Mouse (Mus musculus) stomach, embryonic 15.5 days (tissue): ENCODE measurements at regions not wholly inside any gene's neighbourhood (a gene's known extent, or its start where the extent isn't known, plus 50 kb on each side); places are given as distances from the start of the nearest gene placed in this dataset.

ENCODE experiments used
- ATAC-seq: fragments of 200-750 bp; cut with Nextera tagmentation; 2 replicates; pipeline ENCODE4 v1.8.0; 2017; ENCODE audit warnings: low read depth, moderate number of reproducible peaks, moderate TSS enrichment; ENCODE audit not compliant: insufficient read depth, low FRiP score
- H3K27ac ChIP-seq: fragments of 300-500 bp; sonication (generic); 2 replicates; pipeline ENCODE4 v1.5.1; 2015; ENCODE audit warnings: mild to moderate bottlenecking, inconsistent platforms
- H3K27me3 ChIP-seq: fragments of 300-500 bp; sonication (generic); replicated peaks from 2 replicates; pipeline ENCODE4 v1.6.1; 2015; ENCODE audit warnings: inconsistent platforms
- H3K36me3 ChIP-seq: fragments of 300-500 bp; sonication (generic); 2 replicates; pipeline ENCODE4 v1.6.1; 2015; ENCODE audit warnings: inconsistent platforms
- H3K4me1 ChIP-seq: fragments of 300-500 bp; sonication (generic); 2 replicates; pipeline ENCODE4 v1.6.1; 2015; ENCODE audit warnings: inconsistent platforms
- H3K4me2 ChIP-seq: fragments of 300-500 bp; sonication (generic); 2 replicates; pipeline ENCODE4 v1.6.1; 2015; ENCODE audit warnings: mild to moderate bottlenecking, inconsistent platforms
- H3K4me3 ChIP-seq: fragments of 300-500 bp; sonication (generic); replicated peaks from 2 replicates; pipeline ENCODE4 v1.5.1; 2015; ENCODE audit warnings: inconsistent platforms
- H3K9ac ChIP-seq: fragments of 300-500 bp; sonication (generic); 2 replicates; pipeline ENCODE4 v1.6.1; 2015; ENCODE audit warnings: inconsistent platforms
- H3K9me3 ChIP-seq: fragments of 300-500 bp; sonication (generic); 2 replicates; pipeline ENCODE4 v1.6.1; 2016; ENCODE audit warnings: inconsistent platforms
- WGBS: fragments of 180-500 bp; shearing (Covaris S2); methylation state at CpG from one replicate; pipeline ENCODE4 v1.1.7; 2015; 5-methylcytosine and 5-hydroxymethylcytosine counted together

GRCm38 (mm10) chr7:113131945-113132538 lies 75.2 kb upstream of the Arntl start:
- H3K27ac ChIP-seq: no peak overlapping the region
- H3K4me2 ChIP-seq: no peak overlapping the region
- 3% methylated on average over 6 of the region's 6 CpGs for WGBS
- H3K27me3 ChIP-seq: no peaks in the 10 kb centered on the region
- H3K36me3 ChIP-seq: no peaks in the 10 kb centered on the region
- no peaks in the 10 kb centered on the region for H3K4me1 ChIP-seq
- H3K9ac ChIP-seq: no peak overlapping the region
- no peaks in the 10 kb centered on the region for H3K9me3 ChIP-seq
- no peak overlapping the region for H3K4me3 ChIP-seq
- ATAC-seq: no peak

DNA sequence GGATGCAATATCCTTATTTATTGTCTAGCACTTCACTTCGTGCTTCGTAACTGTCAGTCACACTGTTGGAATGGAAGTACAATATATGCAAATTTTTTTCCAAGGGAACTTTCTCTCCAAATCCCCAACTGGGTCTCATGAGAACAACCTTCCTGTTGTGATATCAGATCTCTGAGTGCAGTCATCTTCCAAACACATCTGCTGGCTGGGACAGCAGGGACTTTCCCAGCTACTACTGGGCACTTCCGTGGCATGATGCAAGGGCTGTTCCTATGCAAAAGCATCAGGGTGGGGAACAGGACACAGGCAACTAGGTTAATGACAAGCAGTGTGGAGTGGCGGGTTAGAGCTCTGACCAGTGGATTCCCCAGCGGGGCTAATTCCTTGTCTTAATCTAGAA lies 73.4 kb upstream of the Arntl start:
- WGBS: 76% methylated on average over 5 of the region's 5 CpGs
- no peaks in the 10 kb centered on the region for H3K9me3 ChIP-seq
- no peak overlapping the region for H3K9ac ChIP-seq
- H3K36me3 ChIP-seq: no peaks in the 10 kb centered on the region
- H3K4me3 ChIP-seq: no peak overlapping the region
- H3K4me2 ChIP-seq: no peak overlapping the region
- H3K4me1 ChIP-seq: no peaks in the 10 kb centered on the region
- no peaks in the 10 kb centered on the region for H3K27me3 ChIP-seq
- H3K27ac ChIP-seq: no peak overlapping the region
- no peak for ATAC-seq

DNA sequence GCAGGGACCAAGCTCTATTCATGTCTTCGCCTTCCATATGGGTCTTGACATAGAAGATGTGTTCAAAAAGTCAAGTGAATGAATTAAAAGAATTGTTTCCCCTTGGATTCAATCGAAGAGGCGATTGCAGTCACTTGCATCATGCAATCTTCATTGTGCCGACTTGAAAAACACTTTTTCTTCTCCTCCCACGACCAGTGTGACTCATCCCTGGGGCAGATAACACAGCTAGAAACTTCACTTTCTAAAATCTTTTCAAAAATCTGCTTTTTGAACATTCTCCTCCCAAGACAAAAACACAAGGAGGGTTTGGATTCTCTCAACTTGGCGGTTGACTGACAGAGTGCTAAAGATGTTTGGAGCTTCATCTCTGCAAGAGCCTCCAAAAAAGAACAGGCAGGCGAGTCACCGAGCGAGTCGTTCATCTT lies 67.2 kb upstream of the Arntl start:
- H3K4me3 ChIP-seq: no peak overlapping the region
- no peak overlapping the region for H3K27ac ChIP-seq
- H3K4me1 ChIP-seq: no peaks in the 10 kb centered on the region
- no peak for ATAC-seq
- H3K9me3 ChIP-seq: no peaks in the 10 kb centered on the region
- no peaks in the 10 kb centered on the region for H3K36me3 ChIP-seq
- H3K9ac ChIP-seq: no peak overlapping the region
- H3K27me3 ChIP-seq: peaks cover 5% of the 10 kb centered on the region; the same call in 1 of the 2 replicates
- H3K4me2 ChIP-seq: no peak overlapping the region
- 71% methylated on average over 10 of the region's 10 CpGs for WGBS

- no peak overlapping the region for H3K27ac ChIP-seq
- no peaks in the 10 kb centered on the region for H3K36me3 ChIP-seq
- H3K9me3 ChIP-seq: no peaks in the 10 kb centered on the region
- H3K27me3 ChIP-seq: peaks cover 5% of the 10 kb centered on the region; the same call in 1 of the 2 replicates
- H3K4me3 ChIP-seq: no peak overlapping the region
- 56% methylated on average over 10 of the region's 10 CpGs for WGBS
- ATAC-seq: no peak
- H3K4me1 ChIP-seq: no peaks in the 10 kb centered on the region
- no peak overlapping the region for H3K9ac ChIP-seq
- no peak overlapping the region for H3K4me2 ChIP-seq
Measured at GRCm38 (mm10) chr7:113141846-113142683, 65.2 kb upstream of the Arntl start.

DNA sequence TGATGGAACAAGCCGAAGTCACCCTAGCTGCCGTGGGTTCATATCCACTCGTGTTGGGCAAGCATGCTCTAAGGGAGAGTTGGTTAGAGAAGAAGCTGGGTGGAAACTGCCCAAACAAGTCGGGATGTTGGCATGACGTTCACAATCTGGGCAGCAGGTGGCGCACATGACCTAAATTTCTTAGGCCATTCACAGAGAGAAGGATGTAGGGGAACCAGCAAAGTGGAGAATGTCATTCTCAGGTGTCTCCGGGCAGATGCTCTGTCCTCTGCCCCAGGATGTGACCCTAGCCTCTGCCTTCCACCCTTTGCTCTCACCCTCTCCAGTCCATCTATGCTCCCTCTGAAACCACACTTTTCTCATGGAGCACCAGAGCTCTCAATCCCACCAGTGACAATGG lies 63.7 kb upstream of the Arntl start:
- WGBS: 7% methylated on average over 7 of the region's 7 CpGs
- Histone ChIP-seq H3K4me3 (no peak overlapping the region), H3K9me3 (no peaks in the 10 kb centered on the region), H3K27ac (no peak overlapping the region), H3K36me3 (no peaks in the 10 kb centered on the region), H3K9ac (no peak overlapping the region), H3K27me3 (peaks cover 5% of the 10 kb centered on the region; the same call in 1 of the 2 replicates), H3K4me2 (no peak overlapping the region), H3K4me1 (no peaks in the 10 kb centered on the region)
- ATAC-seq: no peak; the same call in 1 of the 2 replicates

DNA sequence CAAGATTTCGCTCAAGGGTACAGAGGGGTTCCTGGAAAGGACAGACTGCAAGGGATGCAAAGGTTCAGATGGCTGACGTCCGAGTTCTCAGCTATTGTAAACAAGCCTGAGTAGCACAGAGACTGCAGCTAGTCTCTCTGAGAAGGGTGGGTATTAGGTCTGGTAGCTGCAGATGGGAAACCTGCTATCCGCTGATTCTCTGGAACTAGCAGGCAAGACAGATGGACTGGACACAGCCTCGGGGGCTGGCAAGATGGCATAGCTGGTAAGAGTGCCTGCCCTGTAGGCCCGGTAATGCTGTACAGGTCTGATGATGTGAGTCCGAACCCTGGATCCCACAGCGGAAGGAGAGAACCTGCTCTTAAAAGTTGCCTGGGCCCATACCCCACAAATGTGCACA lies 62.2 kb upstream of the Arntl start:
- Histone ChIP-seq H3K4me2 (no peak overlapping the region), H3K27me3 (peaks cover 5% of the 10 kb centered on the region; the same call in 1 of the 2 replicates), H3K4me3 (no peak overlapping the region), H3K36me3 (no peaks in the 10 kb centered on the region), H3K27ac (no peak overlapping the region), H3K4me1 (no peaks in the 10 kb centered on the region), H3K9ac (no peak overlapping the region), H3K9me3 (no peaks in the 10 kb centered on the region)
- no peak for ATAC-seq
- WGBS: 68% methylated on average over 8 of the region's 8 CpGs

- peaks cover 2% of the 10 kb centered on the region; the same call in 1 of the 2 replicates for H3K27me3 ChIP-seq
- no peak overlapping the region for H3K9ac ChIP-seq
- no peak overlapping the region for H3K27ac ChIP-seq
- no peak overlapping the region for H3K4me2 ChIP-seq
- ATAC-seq: no peak
- WGBS: 88% methylated on average over 2 of the region's 2 CpGs
- H3K36me3 ChIP-seq: no peaks in the 10 kb centered on the region
- H3K9me3 ChIP-seq: no peaks in the 10 kb centered on the region
- no peak overlapping the region for H3K4me3 ChIP-seq
- no peaks in the 10 kb centered on the region for H3K4me1 ChIP-seq
Measured at GRCm38 (mm10) chr7:113146108-113146507, 61.2 kb upstream of the Arntl start.

GRCm38 (mm10) chr7:113146526-113146925 lies 60.7 kb upstream of the Arntl start:
- ATAC-seq: no peak
- no peaks in the 10 kb centered on the region for H3K27me3 ChIP-seq
- no peak overlapping the region for H3K9ac ChIP-seq
- H3K4me3 ChIP-seq: no peak overlapping the region
- 0 out of 2 replicates have a peak, but pooled peaks cover 2% of the 10 kb centered on the region for H3K4me1 ChIP-seq
- 86% methylated on average over 9 of the region's 9 CpGs for WGBS
- no peak overlapping the region for H3K4me2 ChIP-seq
- no peak overlapping the region for H3K27ac ChIP-seq
- H3K36me3 ChIP-seq: no peaks in the 10 kb centered on the region
- H3K9me3 ChIP-seq: no peaks in the 10 kb centered on the region

DNA sequence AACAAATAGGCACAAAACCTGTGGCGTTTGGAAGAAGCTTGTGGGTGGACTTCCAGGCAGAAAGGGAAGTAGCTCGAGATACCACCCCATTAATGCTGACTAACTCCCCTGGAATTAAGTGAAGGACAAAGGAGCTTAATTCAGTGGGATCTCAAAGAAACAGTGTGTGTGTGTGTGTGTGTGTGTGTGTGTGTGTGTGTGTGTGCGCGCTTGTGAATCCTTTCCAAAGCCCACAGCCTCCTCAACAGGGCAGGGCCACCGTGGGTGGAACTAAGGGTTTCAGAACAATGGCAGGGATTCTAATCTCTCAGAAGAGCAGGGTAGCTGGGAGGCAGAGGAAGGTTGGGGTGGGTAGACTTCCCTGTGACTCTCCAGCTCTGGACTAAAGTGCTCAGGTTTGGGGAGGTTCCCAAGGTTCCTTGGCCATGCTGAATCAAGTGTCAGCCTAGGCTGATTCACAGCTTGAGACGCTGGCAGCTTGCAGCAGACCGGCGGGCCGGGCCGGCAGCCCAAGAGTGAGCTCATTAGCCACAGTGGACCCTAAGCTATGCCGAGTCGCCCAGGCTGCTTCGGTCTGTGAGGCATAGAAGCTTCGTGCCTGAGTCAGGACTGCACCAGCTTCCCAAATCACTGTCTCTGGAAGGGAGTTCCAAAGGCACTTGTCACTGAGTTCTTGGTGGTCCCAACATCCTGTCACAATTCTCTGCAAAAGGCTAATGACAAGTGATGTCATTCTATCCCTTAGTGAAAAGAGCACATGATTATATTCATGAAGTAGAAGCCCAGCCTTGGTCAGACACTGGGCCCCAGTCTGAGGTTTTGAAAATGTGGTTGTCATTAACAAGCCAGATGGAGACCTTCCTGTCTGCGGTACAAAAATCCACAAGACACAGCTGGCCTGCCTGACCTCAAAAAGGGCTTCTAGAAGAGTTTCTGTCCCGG lies 59.6 kb upstream of the Arntl start:
- ATAC-seq: no peak
- H3K36me3 ChIP-seq: no peaks in the 10 kb centered on the region
- H3K4me2 ChIP-seq: no peak overlapping the region
- no peak overlapping the region for H3K9ac ChIP-seq
- no peaks in the 10 kb centered on the region for H3K27me3 ChIP-seq
- 0 out of 2 replicates have a peak, but pooled peaks cover 4% of the 10 kb centered on the region for H3K4me1 ChIP-seq
- no peak overlapping the region for H3K4me3 ChIP-seq
- no peaks in the 10 kb centered on the region for H3K9me3 ChIP-seq
- WGBS: 41% methylated on average over 16 of the region's 16 CpGs
- no peak overlapping the region for H3K27ac ChIP-seq

DNA sequence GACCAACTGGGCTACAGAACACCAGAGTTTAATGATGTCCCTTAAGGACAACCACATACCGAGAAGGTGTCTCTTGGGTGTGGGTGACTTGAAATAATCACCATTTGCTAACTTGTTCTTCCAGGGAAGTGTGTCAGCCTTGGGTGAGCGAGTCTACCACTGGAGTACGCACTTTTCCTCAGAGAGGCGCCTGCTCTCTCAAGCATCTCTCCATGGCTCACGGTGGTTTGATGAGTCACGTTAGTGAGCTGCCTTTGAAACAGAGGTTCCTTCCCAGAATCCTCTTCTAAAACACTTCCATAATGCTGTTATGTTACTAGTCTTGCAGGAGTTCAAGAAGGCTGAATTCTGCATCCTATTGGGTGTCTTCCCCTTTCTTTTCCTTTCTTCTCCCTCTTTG lies 58.6 kb upstream of the Arntl start:
- H3K9me3 ChIP-seq: no peaks in the 10 kb centered on the region
- H3K4me1 ChIP-seq: 0 out of 2 replicates have a peak, but pooled peaks cover 9% of the 10 kb centered on the region
- no peak overlapping the region for H3K9ac ChIP-seq
- H3K27ac ChIP-seq: no peak overlapping the region
- 89% methylated on average over 6 of the region's 6 CpGs for WGBS
- no peak overlapping the region for H3K4me3 ChIP-seq
- H3K36me3 ChIP-seq: no peaks in the 10 kb centered on the region
- no peaks in the 10 kb centered on the region for H3K27me3 ChIP-seq
- H3K4me2 ChIP-seq: no peak overlapping the region
- no peak for ATAC-seq

GRCm38 (mm10) chr7:113149966-113150470 lies 57.2 kb upstream of the Arntl start:
- 76% methylated on average over 4 of the region's 4 CpGs for whole genome bisulfite sequencing
- H3K27ac ChIP-seq: peak overlapping the region; percentile 6; the same call in 1 of the 2 replicates

More at GRCm38 (mm10) chr7:113149966-113150470, 57.2 kb upstream of the Arntl start:
- Histone ChIP-seq H3K27me3 (no peaks in the 10 kb centered on the region), H3K9ac (no peak overlapping the region), H3K36me3 (no peaks in the 10 kb centered on the region), H3K4me2 (no peak overlapping the region), H3K4me3 (no peak overlapping the region), H3K4me1 (0 out of 2 replicates have a peak, but pooled peaks cover 9% of the 10 kb centered on the region), H3K9me3 (no peaks in the 10 kb centered on the region)
- no peak for ATAC-seq
